Mouse (Mus musculus): ENCODE results near the gene Diaph2.
"Not testable (repeated sequence)": the region's sequence is repeated elsewhere in the genome, so short reads cannot be mapped to it uniquely, and the experiment has no call there.

Diaph2 gene

GRCm38 (mm10) chrX:129749571-129750061, at the start of gene Diaph2:
Gene Diaph2 (plus strand): TSS chrX:129749742.
- DNase-seq, result peak; percentile 79

- no peak for DNase-seq
Measured at GRCm38 (mm10) chrX:129701634-129702312, 47.8 kb upstream of the Diaph2 start.

GRCm38 (mm10) chrX:129709656-129710055, 39.9 kb upstream of the Diaph2 start:
- DNase-seq, result no peak

GRCm38 (mm10) chrX:129728717-129729220, 20.8 kb upstream of the Diaph2 start:
- no peak for DNase-seq

GRCm38 (mm10) chrX:129736562-129736961, 13.0 kb upstream of the Diaph2 start:
- peak; percentile 22 for DNase-seq

- no peak for DNase-seq
Measured at GRCm38 (mm10) chrX:129739226-129739625, 10.3 kb upstream of the Diaph2 start.

GRCm38 (mm10) chrX:129742981-129743380, 6.6 kb upstream of the Diaph2 start:
- no peak for DNase-seq

GRCm38 (mm10) chrX:129745976-129746375, 3.6 kb upstream of the Diaph2 start:
- no peak for DNase-seq

GRCm38 (mm10) chrX:129749102-129749501, 440 bp upstream of the Diaph2 start:
- DNase-seq, result no peak

GRCm38 (mm10) chrX:129750094-129750569, 590 bp downstream of the Diaph2 start:
- DNase-seq, result peak; percentile 4

GRCm38 (mm10) chrX:129750606-129751005, 1.1 kb downstream of the Diaph2 start:
- DNase-seq, result no peak

- DNase-seq, result no peak
Measured at GRCm38 (mm10) chrX:129756606-129757005, 7.1 kb downstream of the Diaph2 start.

- DNase-seq, result no peak
Measured at GRCm38 (mm10) chrX:129762649-129763048, 13.1 kb downstream of the Diaph2 start.

- no peak for DNase-seq
Measured at GRCm38 (mm10) chrX:129765378-129765777, 15.8 kb downstream of the Diaph2 start.

- no peak for DNase-seq
Measured at GRCm38 (mm10) chrX:129766811-129767210, 17.3 kb downstream of the Diaph2 start.

GRCm38 (mm10) chrX:129770625-129771024, 21.1 kb downstream of the Diaph2 start:
- DNase-seq, result no peak

GRCm38 (mm10) chrX:129773556-129774255, 24.2 kb downstream of the Diaph2 start:
- no peak for DNase-seq

- no peak for DNase-seq
Measured at GRCm38 (mm10) chrX:129774478-129774877, 24.9 kb downstream of the Diaph2 start.

GRCm38 (mm10) chrX:129776761-129777160, 27.2 kb downstream of the Diaph2 start:
- no peak for DNase-seq

GRCm38 (mm10) chrX:129777404-129777962, 27.9 kb downstream of the Diaph2 start:
- DNase-seq, result no peak

- DNase-seq, result no peak
Measured at GRCm38 (mm10) chrX:129781844-129782243, 32.3 kb downstream of the Diaph2 start.

GRCm38 (mm10) chrX:129784062-129784461, 34.5 kb downstream of the Diaph2 start:
- DNase-seq, result no peak

GRCm38 (mm10) chrX:129799920-129800319, 50.4 kb downstream of the Diaph2 start:
- not testable (repeated sequence) for DNase-seq

- no peak for DNase-seq
Measured at GRCm38 (mm10) chrX:129831903-129832302, 82.4 kb downstream of the Diaph2 start.
